Mouse (Mus musculus) heart, postnatal 0 days (tissue): ENCODE results near the gene Hdac10. TPM values are rescaled to one million over a fixed set of nuclear protein-coding genes. Genes with fewer than 3 reads are reported as not detected.

Experiments used
- ATAC-seq: fragments of 200-750 bp; cut with Nextera tagmentation; 2 replicates; pipeline ENCODE4 v1.8.0; 2017; ENCODE audit warnings: low read depth, moderate number of reproducible peaks, moderate library complexity; ENCODE audit not compliant: insufficient read depth
- DNase-seq: peaks from one replicate; pipeline ENCODE4 v3.0.0-alpha.2; 2016; ENCODE audit warnings: low spot score
- H3K27ac ChIP-seq: fragments of 300-500 bp; sonication (generic); 2 replicates; pipeline ENCODE4 v1.5.1; 2014; ENCODE audit warnings: low read depth, mild to moderate bottlenecking
- H3K27me3 ChIP-seq: fragments of 300-500 bp; sonication (generic); 2 replicates; pipeline ENCODE4 v1.6.1; 2014; ENCODE audit warnings: low read length, mixed read lengths; ENCODE audit not compliant: control insufficient read depth, insufficient read depth
- H3K36me3 ChIP-seq: fragments of 300-500 bp; sonication (generic); replicated peaks from 2 replicates; pipeline ENCODE4 v1.6.1; 2014; ENCODE audit warnings: low read length, mixed read lengths; ENCODE audit not compliant: control insufficient read depth, insufficient read depth
- H3K4me1 ChIP-seq: fragments of 300-500 bp; sonication (generic); 2 replicates; pipeline ENCODE4 v1.6.1; 2014; ENCODE audit warnings: antibody characterized with exemption; ENCODE audit not compliant: control insufficient read depth, insufficient read depth
- H3K4me2 ChIP-seq: fragments of 300-500 bp; sonication (generic); 2 replicates; pipeline ENCODE4 v1.6.1; 2014; ENCODE audit warnings: low read depth, mild to moderate bottlenecking, low read length, moderate library complexity
- H3K4me3 ChIP-seq: fragments of 300-500 bp; sonication (generic); 2 replicates; pipeline ENCODE4 v1.5.1; 2014; ENCODE audit warnings: low read depth, low read length
- H3K9ac ChIP-seq: fragments of 300-500 bp; sonication (generic); replicated peaks from 2 replicates; pipeline ENCODE4 v1.6.1; 2014; ENCODE audit warnings: low read depth, low read length, mixed read lengths
- H3K9me3 ChIP-seq: fragments of 300-500 bp; sonication (generic); replicated peaks from 2 replicates; pipeline ENCODE4 v1.6.1; 2016; ENCODE audit warnings: low read length; ENCODE audit not compliant: control insufficient read depth
- CTCF ChIP-seq: IDR thresholded peaks from 2 replicates; pipeline ENCODE4 v1.5.1; 2016; ENCODE audit warnings: antibody characterized with exemption, control low read depth, low read depth
- EP300 ChIP-seq: IDR thresholded peaks from 2 replicates; pipeline ENCODE4 v1.6.1; 2016; ENCODE audit warnings: antibody characterized with exemption, low read depth
- WGBS: fragments of 180-500 bp; shearing (Covaris S2); extraction: QIAGEN DNeasy Blood & Tissue Kit; methylation state at CpG from one replicate; pipeline ENCODE4 v1.1.7; 2014; 5-methylcytosine and 5-hydroxymethylcytosine counted together
- polyA plus RNA-seq: library from polyadenylated mRNA; unstranded; fragments of >200 nt; fragmentation: Nextera tagmentation; extraction: Ambion mirVana; gene quantifications from 2 replicates; pipeline ENCODE4 v1.2.1, GENCODE M21; 2015
- total RNA-seq: library from RNA; depleted of rRNA; stranded (reverse); fragments of >200 nt; gene quantifications from 2 replicates; pipeline ENCODE4 v1.2.3, GENCODE M21; 2014; ENCODE audit warnings: low replicate concordance

Hdac10 gene
- total and polyA plus RNA-seq, 2 experiments from 2014 or later, result 10.8 to 14.9 TPM

GRCm38 (mm10) chr15:89152312-89152711 is 23.8 kb upstream of the Hdac10 start:
- Histone ChIP-seq H3K4me3 (no peak overlapping the region), H3K27ac (no peak overlapping the region), H3K4me1 (peaks cover 8% of the 10 kb centered on the region; the same call in 1 of the 2 replicates), H3K27me3 (peaks cover 25% of the 10 kb centered on the region), H3K9ac (no peak overlapping the region), H3K9me3 (no peaks in the 10 kb centered on the region), H3K36me3 (peaks cover 35% of the 10 kb centered on the region), H3K4me2 (no peak overlapping the region)
- ATAC-seq (no peak), DNase-seq (no peak)
- TF ChIP-seq EP300 (no peak), CTCF (no peak)

GRCm38 (mm10) chr15:89150041-89150390 is 21.5 kb upstream of the Hdac10 start:
- Histone ChIP-seq H3K4me1 (peaks cover 15% of the 10 kb centered on the region), H3K36me3 (peaks cover 12% of the 10 kb centered on the region), H3K9ac (no peak overlapping the region), H3K4me2 (peak overlapping the region; percentile 93), H3K4me3 (peak overlapping the region; percentile 63), H3K9me3 (no peaks in the 10 kb centered on the region), H3K27ac (no peak overlapping the region; the same call in 1 of the 2 replicates), H3K27me3 (peaks cover 46% of the 10 kb centered on the region)
- TF ChIP-seq CTCF (no peak), EP300 (no peak)
- no peak for ATAC-seq
- WGBS, result 7% methylated on average over 13 of the region's 13 CpGs
- no peak for DNase-seq

- under 1% methylated on average over 60 of the region's 61 CpGs for WGBS
- Histone ChIP-seq H3K4me2 (peak within 1 kb of the TSS; percentile 93), H3K9ac (peak within 1 kb of the TSS; percentile 54), H3K27me3 (peaks cover 51% of the 10 kb centered on the region), H3K4me3 (peak within 1 kb of the TSS; percentile 63), H3K4me1 (peaks cover 15% of the 10 kb centered on the region), H3K36me3 (peaks cover 7% of the 10 kb centered on the region), H3K27ac (peak within 1 kb of the TSS; percentile 28; the same call in 1 of the 2 replicates), H3K9me3 (no peaks in the 10 kb centered on the region)
- TF ChIP-seq CTCF, result no peak
- no peak for TF ChIP-seq EP300
- ATAC-seq (peak; percentile 45), DNase-seq (peak; percentile 55)
These were observed 21.0 kb upstream of the Hdac10 start, which contains the start of gene Mapk11 for GRCm38 (mm10) chr15:89149271-89150040. TSS of gene Mapk11 (minus strand) at chr15:89149628.

- Histone ChIP-seq H3K36me3 (no peaks in the 10 kb centered on the region), H3K4me1 (peaks cover 15% of the 10 kb centered on the region), H3K9ac (peak overlapping the region; percentile 54), H3K27ac (0 out of 2 replicates have a peak overlapping the region, but pooled peaks have one; percentile 28), H3K4me3 (peak overlapping the region; percentile 63), H3K4me2 (peak overlapping the region; percentile 93), H3K27me3 (peaks cover 51% of the 10 kb centered on the region), H3K9me3 (no peaks in the 10 kb centered on the region)
- 6% methylated on average over 25 of the region's 25 CpGs for WGBS
- no peak for ATAC-seq
- DNase-seq, result no peak
- TF ChIP-seq CTCF (no peak), EP300 (no peak)
These were observed 20.2 kb upstream of the Hdac10 start for GRCm38 (mm10) chr15:89148496-89149270.

- H3K9ac ChIP-seq, result no peak overlapping the region
- H3K27me3 ChIP-seq, result peaks cover 51% of the 10 kb centered on the region
- no peaks in the 10 kb centered on the region for H3K36me3 ChIP-seq
- no peak overlapping the region for H3K4me2 ChIP-seq
- H3K27ac ChIP-seq, result no peak overlapping the region
- peaks cover 15% of the 10 kb centered on the region for H3K4me1 ChIP-seq
- ATAC-seq, result no peak
- no peak for DNase-seq
- WGBS, result 64% methylated on average over 4 of the region's 4 CpGs
- H3K9me3 ChIP-seq, result no peaks in the 10 kb centered on the region
- TF ChIP-seq CTCF (no peak), EP300 (no peak)
- H3K4me3 ChIP-seq, result no peak overlapping the region
These were observed 19.4 kb upstream of the Hdac10 start for GRCm38 (mm10) chr15:89147895-89148294.
